Mouse (Mus musculus): ENCODE data around the gene Gm4846. TPM values are rescaled to one million over a fixed set of nuclear protein-coding genes. Genes with fewer than 3 reads are reported as not detected.
"Not testable (repeated sequence)": the region's sequence is repeated elsewhere in the genome, so short reads cannot be mapped to it uniquely, and the experiment has no call there.

Gene Gm4846
- total RNA-seq (2012; rRNA removed): not detected in 2 replicates

- H3K36me3 ChIP-seq (ENCODE audit: control insufficient read depth, insufficient read depth, low read length, poor library complexity, severe bottlenecking); H3K9me3 ChIP-seq (ENCODE audit: control insufficient read depth, insufficient read depth, low read depth, low read length); H3K27ac ChIP-seq (ENCODE audit: insufficient read depth, low read depth, low read length, poor library complexity, severe bottlenecking); H3K9ac ChIP-seq (ENCODE audit: insufficient read depth, low read depth, low read length, poor library complexity, severe bottlenecking); in situ Hi-C loops (cut with MboI; ENCODE audit: low sequenced_read_pairs in 2 of 2, unreplicated experiment in 2 of 2); H3K4me1 ChIP-seq (ENCODE audit: control insufficient read depth in 2 of 2, insufficient read depth in 2 of 2, low read length in 2 of 2, poor library complexity in 1 of 2); H3K4me3 ChIP-seq (ENCODE audit: insufficient read depth in 1 of 2, low read depth in 1 of 2, low read length in 2 of 2, poor library complexity in 1 of 2, severe bottlenecking in 1 of 2); DNase-seq (ENCODE audit: low read depth, low spot score): not testable (repeated sequence)
These were observed at the start of gene Gm4846 for GRCm38 (mm10) chr1:166497488-166497887. TSS of gene Gm4846 (minus strand) at chr1:166497588.

GRCm38 (mm10) chr1:166531521-166531920, 34.1 kb upstream of the Gm4846 start:
- H3K36me3 ChIP-seq (ENCODE audit: control insufficient read depth, insufficient read depth, low read length, poor library complexity, severe bottlenecking); H3K9ac ChIP-seq (ENCODE audit: insufficient read depth, low read depth, low read length, poor library complexity, severe bottlenecking); in situ Hi-C loops (cut with MboI; ENCODE audit: low sequenced_read_pairs in 2 of 2, unreplicated experiment in 2 of 2); H3K9me3 ChIP-seq (ENCODE audit: control insufficient read depth, insufficient read depth, low read depth, low read length); H3K4me1 ChIP-seq (ENCODE audit: control insufficient read depth in 2 of 2, insufficient read depth in 2 of 2, low read length in 2 of 2, poor library complexity in 1 of 2); DNase-seq (ENCODE audit: low read depth, low spot score); H3K27ac ChIP-seq (ENCODE audit: insufficient read depth, low read depth, low read length, poor library complexity, severe bottlenecking); H3K4me3 ChIP-seq (ENCODE audit: insufficient read depth in 1 of 2, low read depth in 1 of 2, low read length in 2 of 2, poor library complexity in 1 of 2, severe bottlenecking in 1 of 2): not testable (repeated sequence)

- H3K27ac ChIP-seq (ENCODE audit: insufficient read depth, low read depth, low read length, poor library complexity, severe bottlenecking); H3K4me3 ChIP-seq (ENCODE audit: insufficient read depth in 1 of 2, low read depth in 1 of 2, low read length in 2 of 2, poor library complexity in 1 of 2, severe bottlenecking in 1 of 2); H3K9ac ChIP-seq (ENCODE audit: insufficient read depth, low read depth, low read length, poor library complexity, severe bottlenecking); in situ Hi-C loops (cut with MboI; ENCODE audit: low sequenced_read_pairs in 2 of 2, unreplicated experiment in 2 of 2); H3K9me3 ChIP-seq (ENCODE audit: control insufficient read depth, insufficient read depth, low read depth, low read length); H3K4me1 ChIP-seq (ENCODE audit: control insufficient read depth in 2 of 2, insufficient read depth in 2 of 2, low read length in 2 of 2, poor library complexity in 1 of 2); DNase-seq (ENCODE audit: low read depth, low spot score); H3K36me3 ChIP-seq (ENCODE audit: control insufficient read depth, insufficient read depth, low read length, poor library complexity, severe bottlenecking): not testable (repeated sequence)
These were observed 27.3 kb upstream of the Gm4846 start for GRCm38 (mm10) chr1:166524709-166525108.

GRCm38 (mm10) chr1:166519626-166520025, 22.2 kb upstream of the Gm4846 start:
- H3K9me3 ChIP-seq (ENCODE audit: control insufficient read depth, insufficient read depth, low read depth, low read length); H3K36me3 ChIP-seq (ENCODE audit: control insufficient read depth, insufficient read depth, low read length, poor library complexity, severe bottlenecking); in situ Hi-C loops (cut with MboI; ENCODE audit: low sequenced_read_pairs in 2 of 2, unreplicated experiment in 2 of 2); H3K27ac ChIP-seq (ENCODE audit: insufficient read depth, low read depth, low read length, poor library complexity, severe bottlenecking); H3K4me3 ChIP-seq (ENCODE audit: insufficient read depth in 1 of 2, low read depth in 1 of 2, low read length in 2 of 2, poor library complexity in 1 of 2, severe bottlenecking in 1 of 2); DNase-seq (ENCODE audit: low read depth, low spot score); H3K4me1 ChIP-seq (ENCODE audit: control insufficient read depth in 2 of 2, insufficient read depth in 2 of 2, low read length in 2 of 2, poor library complexity in 1 of 2); H3K9ac ChIP-seq (ENCODE audit: insufficient read depth, low read depth, low read length, poor library complexity, severe bottlenecking): not testable (repeated sequence)

- no peak for DNase-seq (ENCODE audit: low read depth, low spot score)
- Histone ChIP-seq H3K4me3 (ENCODE audit: insufficient read depth in 1 of 2, low read depth in 1 of 2, low read length in 2 of 2, poor library complexity in 1 of 2, severe bottlenecking in 1 of 2) (no peak overlapping the region), H3K4me1 (ENCODE audit: control insufficient read depth in 2 of 2, insufficient read depth in 2 of 2, low read length in 2 of 2, poor library complexity in 1 of 2) (no peaks in the 10 kb centered on the region), H3K36me3 (ENCODE audit: control insufficient read depth, insufficient read depth, low read length, poor library complexity, severe bottlenecking) (no peaks in the 10 kb centered on the region), H3K9me3 (ENCODE audit: control insufficient read depth, insufficient read depth, low read depth, low read length) (no peaks in the 10 kb centered on the region), H3K9ac (ENCODE audit: insufficient read depth, low read depth, low read length, poor library complexity, severe bottlenecking) (no peak overlapping the region), H3K27ac (ENCODE audit: insufficient read depth, low read depth, low read length, poor library complexity, severe bottlenecking) (no peak overlapping the region)
- TF ChIP-seq CHD2 (IDR thresholded peaks at IDR 0.05; ENCODE audit: low read depth, low read length): no peak
- no peak for TF ChIP-seq ZNF384 (IDR thresholded peaks at IDR 0.05; ENCODE audit: low read depth, low read length)
- TF ChIP-seq ZC3H11A (IDR thresholded peaks at IDR 0.05; ENCODE audit: borderline replicate concordance, low read depth, low read length): no peak
- no peak for TF ChIP-seq HCFC1 (IDR thresholded peaks at IDR 0.05; ENCODE audit: borderline replicate concordance, insufficient read depth, low read length)
- TF ChIP-seq MAFK (IDR thresholded peaks at IDR 0.05; ENCODE audit: insufficient read depth, low read depth, low read length): no peak
- in situ Hi-C loops (cut with MboI; ENCODE audit: low sequenced_read_pairs in 2 of 2, unreplicated experiment in 2 of 2): no loop called here
These were observed 19.2 kb upstream of the Gm4846 start for GRCm38 (mm10) chr1:166516556-166516955.

GRCm38 (mm10) chr1:166504206-166504605, 6.8 kb upstream of the Gm4846 start:
- H3K4me3 ChIP-seq (ENCODE audit: insufficient read depth in 1 of 2, low read depth in 1 of 2, low read length in 2 of 2, poor library complexity in 1 of 2, severe bottlenecking in 1 of 2); in situ Hi-C loops (cut with MboI; ENCODE audit: low sequenced_read_pairs in 2 of 2, unreplicated experiment in 2 of 2): not testable (repeated sequence)

More at GRCm38 (mm10) chr1:166504206-166504605, 6.8 kb upstream of the Gm4846 start:
- H3K36me3 ChIP-seq (ENCODE audit: control insufficient read depth, insufficient read depth, low read length, poor library complexity, severe bottlenecking); H3K4me1 ChIP-seq (ENCODE audit: control insufficient read depth in 2 of 2, insufficient read depth in 2 of 2, low read length in 2 of 2, poor library complexity in 1 of 2); H3K9ac ChIP-seq (ENCODE audit: insufficient read depth, low read depth, low read length, poor library complexity, severe bottlenecking); H3K27ac ChIP-seq (ENCODE audit: insufficient read depth, low read depth, low read length, poor library complexity, severe bottlenecking); DNase-seq (ENCODE audit: low read depth, low spot score); H3K9me3 ChIP-seq (ENCODE audit: control insufficient read depth, insufficient read depth, low read depth, low read length): not testable (repeated sequence)

All from ES-E14 (cell line).